Comparison of ENCODE assay signal across 18 mouse cellular contexts in the genomic region with DNA sequence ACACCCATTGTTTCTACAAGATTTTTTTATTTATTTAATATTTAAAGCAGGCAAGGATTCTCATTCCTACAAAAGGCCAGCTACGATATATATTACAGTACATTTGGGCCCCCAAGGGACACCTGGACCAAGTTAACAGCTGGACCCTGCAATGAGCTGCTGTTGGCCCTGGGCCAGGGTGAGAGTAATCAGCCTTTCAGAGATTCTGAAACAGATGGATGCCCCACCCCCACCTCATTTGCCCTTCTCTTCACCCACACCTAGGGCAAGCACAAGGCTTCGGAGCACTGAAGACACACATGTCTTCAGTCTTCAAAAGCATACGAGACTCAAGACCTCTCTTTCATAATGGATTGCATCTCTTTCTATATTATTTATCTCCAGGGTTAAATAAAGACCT.
A peak's percentile ranks its signal among the peaks of the same experiment; 100 is the strongest.
DNase-seq lines count a peak whose midpoint lies in the region; ATAC-seq lines count a peak whose summit lies in the region.
"Had no signal": no experiment of that assay in that cellular context is flagged by ENCODE, and none has a peak within 500 bp of the region (broad histone marks: within the 10 kb centered on the region; RNA-seq: fewer than 3 reads in every experiment).

No protein-coding gene starts in this region.

- H3K4me3 ChIP-seq in forebrain, embryonic 14.5 days (ENCODE audit: low read depth, low read length): no peak overlapping the region
- H3K4me3 ChIP-seq in forebrain, embryonic 16.5 days (replicated peaks; ENCODE audit: low read length): no peak overlapping the region
- H3K4me3 ChIP-seq in neural tube, embryonic 13.5 days: no peak overlapping the region
- no peak overlapping the region; the same call in 1 of the 2 replicates for H3K4me3 ChIP-seq in limb, embryonic 10.5 days
- H3K4me3 ChIP-seq: heart, embryonic 10.5 days; liver, embryonic 12.5 days; lung, embryonic 15.5 days; neural tube, embryonic 15.5 days had no signal

- no peak overlapping the region for H3K9ac ChIP-seq in forebrain, embryonic 14.5 days (ENCODE audit: low read length)
- H3K9ac ChIP-seq in forebrain, embryonic 16.5 days (replicated peaks; ENCODE audit: low read depth, low read length): no peak overlapping the region
- no peak overlapping the region for H3K9ac ChIP-seq in neural tube, embryonic 13.5 days
- H3K9ac ChIP-seq: liver, embryonic 12.5 days; lung, embryonic 15.5 days; neural tube, embryonic 15.5 days had no signal

- no peak overlapping the region for H3K27ac ChIP-seq in forebrain, embryonic 14.5 days (ENCODE audit: low read depth, low read length)
- H3K27ac ChIP-seq in forebrain, embryonic 16.5 days (ENCODE audit: low read length): no peak overlapping the region
- H3K27ac ChIP-seq in neural tube, embryonic 13.5 days (replicated peaks): peak overlapping the region; percentile 71
- H3K27ac ChIP-seq in limb, embryonic 10.5 days: peak overlapping the region; percentile 78
- H3K27ac ChIP-seq: heart, embryonic 10.5 days; liver, embryonic 12.5 days; lung, embryonic 15.5 days; macrophage; neural tube, embryonic 15.5 days had no signal

- no peak overlapping the region for H3K4me2 ChIP-seq in forebrain, embryonic 14.5 days (ENCODE audit: low read length)
- H3K4me2 ChIP-seq in forebrain, embryonic 16.5 days (ENCODE audit: low read length): no peak overlapping the region
- no peak overlapping the region for H3K4me2 ChIP-seq in neural tube, embryonic 13.5 days
- H3K4me2 ChIP-seq: liver, embryonic 12.5 days; lung, embryonic 15.5 days; neural tube, embryonic 15.5 days had no signal

- peaks cover 10% of the 10 kb centered on the region; the same call in 1 of the 2 replicates for H3K4me1 ChIP-seq in forebrain, embryonic 14.5 days (ENCODE audit: control insufficient read depth, insufficient read depth, low read length)
- peaks cover 15% of the 10 kb centered on the region for H3K4me1 ChIP-seq in forebrain, embryonic 16.5 days (replicated peaks; ENCODE audit: control insufficient read depth, insufficient read depth, low read length)
- peaks cover 23% of the 10 kb centered on the region for H3K4me1 ChIP-seq in neural tube, embryonic 13.5 days (replicated peaks)
- H3K4me1 ChIP-seq in limb, embryonic 10.5 days: peaks cover 42% of the 10 kb centered on the region
- H3K4me1 ChIP-seq: heart, embryonic 10.5 days; liver, embryonic 12.5 days; lung, embryonic 15.5 days had no signal

- no peaks in the 10 kb centered on the region for H3K9me3 ChIP-seq in forebrain, embryonic 14.5 days (replicated peaks; ENCODE audit: control insufficient read depth, low read length)
- no peaks in the 10 kb centered on the region for H3K9me3 ChIP-seq in forebrain, embryonic 16.5 days (ENCODE audit: control insufficient read depth, low read length)
- H3K9me3 ChIP-seq in neural tube, embryonic 13.5 days: no peaks in the 10 kb centered on the region
- H3K9me3 ChIP-seq in limb, embryonic 10.5 days (replicated peaks): no peaks in the 10 kb centered on the region
- H3K9me3 ChIP-seq: heart, embryonic 10.5 days; liver, embryonic 12.5 days; lung, embryonic 15.5 days; neural tube, embryonic 15.5 days had no signal

- 42% methylated on average over 3 of the region's 3 CpGs for WGBS in forebrain, embryonic 14.5 days
- 50% methylated on average over 3 of the region's 3 CpGs for WGBS in forebrain, embryonic 16.5 days
- 38% methylated on average over 3 of the region's 3 CpGs for WGBS in neural tube, embryonic 13.5 days
- WGBS in limb, embryonic 10.5 days: 53% methylated on average over 3 of the region's 3 CpGs

- H3K27me3 ChIP-seq in forebrain, embryonic 14.5 days (replicated peaks; ENCODE audit: control insufficient read depth, insufficient read depth, low read length): no peaks in the 10 kb centered on the region
- H3K27me3 ChIP-seq in forebrain, embryonic 16.5 days (replicated peaks; ENCODE audit: control insufficient read depth, insufficient read depth, low read length): no peaks in the 10 kb centered on the region
- no peaks in the 10 kb centered on the region for H3K27me3 ChIP-seq in neural tube, embryonic 13.5 days
- H3K27me3 ChIP-seq in limb, embryonic 10.5 days (ENCODE audit: low read depth, poor library complexity, severe bottlenecking): no peaks in the 10 kb centered on the region
- H3K27me3 ChIP-seq: liver, embryonic 12.5 days; lung, embryonic 15.5 days; neural tube, embryonic 15.5 days had no signal

- H3K36me3 ChIP-seq in forebrain, embryonic 14.5 days (ENCODE audit: control insufficient read depth, insufficient read depth, low read length): no peaks in the 10 kb centered on the region
- H3K36me3 ChIP-seq in forebrain, embryonic 16.5 days (ENCODE audit: control insufficient read depth, insufficient read depth): no peaks in the 10 kb centered on the region
- no peaks in the 10 kb centered on the region for H3K36me3 ChIP-seq in neural tube, embryonic 13.5 days
- H3K36me3 ChIP-seq in limb, embryonic 10.5 days: no peaks in the 10 kb centered on the region
- H3K36me3 ChIP-seq: heart, embryonic 10.5 days; liver, embryonic 12.5 days; lung, embryonic 15.5 days; neural tube, embryonic 15.5 days had no signal

- DNase-seq in forebrain, embryonic 14.5 days (ENCODE audit: low spot score): peak; percentile 36
- DNase-seq in neural tube, embryonic 10.5 days (ENCODE audit: extremely low spot score, low spot score): no peak
- peak; percentile 45 for DNase-seq in limb, embryonic 10.5 days (ENCODE audit: low spot score)
- DNase-seq in adrenal gland, postnatal 4 days (ENCODE audit: low spot score in 2 of 2): no peak
- DNase-seq in urinary bladder, postnatal 4 days (ENCODE audit: low spot score in 2 of 2): no peak
- DNase-seq: adrenal gland, postnatal 25 days; cerebellum, adult 9-10 months; gastrocnemius, postnatal 36 days; heart, postnatal 10 days; kidney, adult 2 months; kidney, postnatal 36 days had no signal

- 0 out of 2 replicates have a peak, but pooled peaks have one; percentile 10 for ATAC-seq in forebrain, embryonic 14.5 days
- no peak for ATAC-seq in forebrain, embryonic 16.5 days
- ATAC-seq in neural tube, embryonic 13.5 days (ENCODE audit: low read depth): peak; percentile 36; the same call in 1 of the 2 replicates
- ATAC-seq: liver, embryonic 12.5 days had no signal

Comparison
In these comparisons a context has a peak if more than half of its experiments do, and no peak if none do; other contexts are left out.
1. DNase-seq: peak in forebrain, embryonic 14.5 days (single experiment) and limb, embryonic 10.5 days (single experiment); none in neural tube, embryonic 10.5 days (single experiment), adrenal gland, postnatal 4 days (0 of 2) and urinary bladder, postnatal 4 days (0 of 2).
2. H3K27ac ChIP-seq: peak in neural tube, embryonic 13.5 days (single experiment) and limb, embryonic 10.5 days (single experiment); none in forebrain, embryonic 14.5 days (single experiment) and forebrain, embryonic 16.5 days (single experiment).